Mouse (Mus musculus): ENCODE data around the gene Gm20422. TPM values are rescaled to one million over a fixed set of nuclear protein-coding genes. Genes with fewer than 3 reads are reported as not detected.

The Gm20422 gene
- 1 to 10 TPM in 1 of 2 experiments, not detected in 1; 1.5 TPM for polyA plus RNA-seq (2017; shearing (Covaris generic))

DNA sequence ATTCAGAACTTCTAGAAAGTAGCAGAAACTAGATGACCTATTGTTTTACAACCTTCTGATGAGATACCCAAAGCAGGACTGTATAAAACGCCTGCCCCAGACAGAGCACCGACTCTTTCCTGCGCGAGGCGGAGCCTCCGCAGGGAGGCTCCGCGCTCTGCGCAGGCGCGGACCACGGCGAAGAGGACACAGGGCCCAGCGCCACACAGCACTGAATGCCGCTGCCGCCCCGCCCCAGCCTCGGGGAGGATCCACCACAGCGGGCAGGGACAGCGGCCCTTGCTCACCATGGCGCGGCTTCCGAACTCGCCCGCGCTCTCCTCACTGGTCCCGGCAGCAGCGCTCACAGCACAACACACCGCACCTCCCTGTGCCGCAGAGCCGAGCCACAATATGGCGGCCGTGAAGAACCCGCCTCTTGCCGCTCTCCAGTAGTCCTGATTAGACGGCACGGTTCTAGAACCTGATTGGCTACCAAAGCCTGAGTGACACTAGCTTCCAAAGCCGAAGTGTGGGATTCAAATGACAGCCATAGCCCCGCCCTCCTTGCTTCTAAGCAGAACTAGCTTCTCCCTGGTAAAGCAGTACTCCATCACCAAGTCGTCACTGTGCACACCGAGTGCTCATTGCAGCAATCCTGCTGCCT is at the start of gene Gm20422:
Gm20422 (minus strand) TSS at position 384 of the 646 bp plus-strand sequence.

DNA sequence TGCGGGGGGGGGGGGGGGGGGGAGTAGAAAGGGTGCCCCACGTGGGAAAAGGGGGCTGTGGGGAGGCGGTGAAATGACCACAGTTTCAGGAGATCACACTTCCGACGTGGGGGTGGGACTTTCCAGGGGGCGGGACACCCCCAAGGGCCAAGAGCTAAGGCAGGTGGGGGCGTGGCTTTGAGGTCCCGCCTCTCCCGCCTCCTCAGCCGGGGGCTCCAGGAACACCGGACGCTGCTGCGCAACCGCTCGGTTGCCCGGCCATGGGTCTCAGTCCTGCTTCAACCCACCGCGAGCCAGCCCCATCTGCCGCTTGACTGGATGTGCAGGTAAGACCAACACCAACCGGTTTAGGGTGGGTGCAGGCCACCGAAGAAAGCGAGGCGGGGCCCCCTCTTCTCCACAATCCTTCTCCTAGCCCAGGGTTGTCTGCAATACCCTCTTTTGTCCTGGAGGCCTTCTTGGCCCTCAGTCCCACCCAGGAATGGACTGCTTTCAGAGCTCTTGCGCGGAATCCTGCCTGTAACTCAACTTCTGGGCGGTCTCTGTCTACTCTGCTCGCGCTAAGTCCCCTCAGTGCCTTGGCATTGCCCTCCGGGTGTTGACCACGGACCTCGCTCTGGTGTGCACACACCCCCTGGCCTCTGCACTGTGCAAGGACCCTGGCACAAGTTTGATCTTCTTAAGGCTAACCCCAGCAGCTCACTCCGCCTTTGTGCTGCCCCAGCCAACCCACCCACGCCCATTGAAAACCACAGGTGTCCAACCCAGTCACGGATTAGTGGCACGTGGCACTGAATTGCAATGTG is 47.9 kb upstream of the Gm20422 start, which contains the start of gene Lpar2:
Lpar2 (plus strand) TSS at position 44 of the 806 bp plus-strand sequence.

DNA sequence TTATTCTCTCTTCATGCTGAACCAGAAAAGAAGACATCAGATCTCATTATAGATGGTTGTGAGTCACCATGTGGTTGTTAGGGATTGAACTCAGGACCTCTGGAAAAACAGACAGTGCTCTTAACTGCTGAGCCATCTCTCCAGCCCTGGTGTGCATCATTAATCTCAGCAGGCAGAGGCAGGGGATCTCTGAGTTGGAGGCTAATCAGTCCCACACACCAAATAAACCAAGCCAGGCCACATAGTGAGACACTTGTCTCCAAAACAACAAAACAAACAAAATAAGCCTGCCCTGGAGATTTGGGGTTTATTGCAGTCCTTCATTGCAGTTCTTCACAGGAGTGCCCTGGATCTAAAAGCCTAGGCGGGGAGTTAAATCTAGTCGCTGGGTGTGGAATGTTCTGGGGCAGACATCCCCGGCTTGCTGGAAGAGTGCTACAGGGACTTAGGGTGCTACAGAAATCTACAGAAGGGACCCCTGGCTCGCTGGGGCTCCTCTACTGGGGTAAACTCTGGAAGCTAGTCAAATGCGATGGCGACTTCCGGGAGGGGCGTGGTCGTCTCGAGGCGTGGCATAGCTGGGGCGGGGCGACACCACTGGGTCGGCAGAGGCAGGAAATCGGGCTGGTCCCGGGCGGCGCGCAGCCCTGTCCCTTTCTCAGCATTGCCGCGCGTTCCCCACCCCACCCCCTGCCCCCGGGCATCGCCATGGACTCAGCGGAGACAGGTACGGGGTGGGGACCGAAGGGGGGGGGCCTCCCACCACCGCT is 33.6 kb upstream of the Gm20422 start, which contains the start of gene Gmip:
Gmip (plus strand) TSS at position 586 of the 770 bp plus-strand sequence.

DNA sequence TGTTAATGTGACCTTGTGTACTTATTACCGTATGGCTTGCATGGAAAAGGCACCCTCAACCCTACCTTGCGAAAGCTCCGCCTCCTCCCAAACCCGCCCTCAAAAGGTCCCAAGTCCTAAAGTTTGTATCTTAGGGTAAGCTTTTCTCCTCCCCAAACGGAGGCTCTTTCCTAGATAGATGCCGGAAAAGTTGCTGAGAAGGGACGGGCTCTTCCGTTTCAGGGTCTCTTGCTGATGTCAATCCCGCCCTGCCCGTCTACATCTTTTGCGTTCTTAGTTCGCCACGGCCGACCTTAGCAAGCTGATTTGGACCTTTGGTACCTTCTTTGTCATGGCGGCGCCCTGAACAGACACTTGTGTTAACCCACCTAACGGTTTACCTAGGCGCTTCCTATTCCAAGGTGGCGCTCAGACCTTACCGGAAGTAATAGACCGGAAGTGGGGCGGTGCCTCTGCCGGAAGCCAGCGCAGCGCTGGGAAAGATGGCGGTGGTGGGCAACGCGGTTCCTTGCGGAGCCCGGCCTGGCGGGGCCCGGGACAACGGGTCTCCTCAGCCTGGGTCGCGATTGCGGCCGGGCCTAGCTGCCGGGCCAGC is 16.2 kb upstream of the Gm20422 start, which contains the start of the genes Atp13a1 and Zfp866:
Atp13a1 (plus strand) TSS at position 391 of the 595 bp plus-strand sequence.
Zfp866 (minus strand) TSS at position 406 of the 595 bp plus-strand sequence.

DNA sequence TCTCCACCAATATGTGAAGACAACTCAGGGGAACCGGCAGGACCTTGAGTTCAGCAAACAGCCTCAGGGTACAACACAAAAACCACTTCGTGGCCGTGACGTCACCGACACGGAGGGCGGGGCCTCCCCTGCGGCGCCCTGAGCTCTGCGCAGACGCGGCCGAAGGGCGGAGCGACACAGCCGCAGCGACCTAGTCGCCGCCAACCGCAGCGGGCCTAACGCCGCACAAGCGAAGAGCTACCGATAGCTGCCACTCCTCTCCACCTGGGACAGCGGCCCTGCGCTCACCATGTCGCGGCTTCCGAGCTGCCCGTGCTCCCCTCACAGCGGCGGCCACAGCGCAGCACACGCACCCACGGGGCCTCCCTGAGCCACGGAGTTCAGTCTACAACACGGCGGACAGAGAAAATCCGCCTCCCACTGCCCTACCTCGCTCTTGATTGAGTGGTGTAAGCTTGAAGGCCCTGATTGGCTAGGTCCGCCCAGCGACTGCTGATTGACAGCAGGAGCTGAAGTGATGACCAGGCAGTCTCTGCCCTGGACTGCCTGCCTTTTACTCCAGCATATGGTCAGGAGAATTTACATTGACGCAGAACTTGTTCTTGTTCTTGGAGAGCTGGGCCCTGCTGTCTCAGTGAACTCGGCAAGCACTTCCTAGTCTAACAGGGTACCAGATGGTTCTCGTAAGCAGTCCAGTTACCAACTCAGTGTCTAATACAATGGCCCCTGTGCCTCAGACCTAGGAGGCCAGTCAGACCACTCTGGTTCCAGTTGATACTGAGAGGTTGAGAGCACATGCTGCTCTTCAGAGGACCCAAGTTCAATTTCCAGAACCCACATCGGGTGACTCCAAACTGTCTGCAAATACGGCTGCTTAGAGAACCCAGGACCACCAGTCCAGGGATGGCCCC is 24.9 kb downstream of the Gm20422 start, which contains the start of gene Zfp963:
Zfp963 (minus strand) TSS at position 427 of the 911 bp plus-strand sequence.

DNA sequence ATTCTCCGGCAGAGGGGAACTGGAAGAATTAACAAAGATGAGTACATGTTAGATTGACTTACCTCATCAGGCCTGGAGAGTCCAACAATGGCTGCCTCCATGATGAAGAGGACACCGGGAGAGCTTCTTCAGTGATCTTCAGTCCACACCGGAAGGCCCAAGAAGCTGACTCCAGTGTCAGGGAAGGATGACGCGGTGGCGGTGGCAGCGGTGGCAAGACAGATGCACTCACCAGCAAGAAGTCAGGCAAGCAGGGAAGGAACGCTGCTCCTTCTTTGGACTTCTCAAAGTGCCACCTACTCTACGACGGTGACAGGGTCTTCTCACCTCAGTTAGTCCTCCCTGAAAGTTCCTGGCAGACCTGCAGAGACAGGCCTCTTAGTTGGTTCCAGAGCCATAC is 64.1 kb downstream of the Gm20422 start, which contains the start of gene Zfp869:
Zfp869 (minus strand) TSS at position 101 of the 400 bp plus-strand sequence.

Other genes starting within 250 kb of the Gm20422 start
- 10 to 100 TPM; 23.8 to 32.6 TPM for gene Zfp868, start 149.3 kb downstream of the Gm20422 start, polyA plus RNA-seq (2017; shearing (Covaris generic))
- gene Zfp964, start 120.4 kb downstream of the Gm20422 start, polyA plus RNA-seq (2017; shearing (Covaris generic)): under 1 TPM; 0.05 to 0.76 TPM
- 10 to 100 TPM; 43.9 to 46.1 TPM for gene Zfp869, start 64.2 kb downstream of the Gm20422 start, polyA plus RNA-seq (2017; shearing (Covaris generic))
- 1 to 10 TPM; 6.7 to 7.0 TPM for gene Zfp963, start 24.9 kb downstream of the Gm20422 start, polyA plus RNA-seq (2017; shearing (Covaris generic))
- gene Atp13a1, start 16.3 kb upstream of the Gm20422 start, polyA plus RNA-seq (2017; shearing (Covaris generic)): 10 to 100 TPM; 69.0 to 89.0 TPM
- gene Zfp866, start 16.3 kb upstream of the Gm20422 start, polyA plus RNA-seq (2017; shearing (Covaris generic)): 10 to 100 TPM; 26.1 to 26.9 TPM
- 100 to 1,000 TPM; 107 to 114 TPM for gene Gmip, start 33.8 kb upstream of the Gm20422 start, polyA plus RNA-seq (2017; shearing (Covaris generic))
- under 1 TPM; 0.37 to 0.45 TPM for gene Lpar2, start 47.5 kb upstream of the Gm20422 start, polyA plus RNA-seq (2017; shearing (Covaris generic))
- gene Pbx4, start 57.6 kb upstream of the Gm20422 start, polyA plus RNA-seq (2017; shearing (Covaris generic)): 10 to 100 TPM; 10.4 to 18.6 TPM
- under 1 TPM; 0.14 to 0.30 TPM for gene Cilp2, start 112.8 kb upstream of the Gm20422 start, polyA plus RNA-seq (2017; shearing (Covaris generic))
- 1 to 10 TPM; 3.7 to 5.4 TPM for gene Tssk6, start 127.3 kb upstream of the Gm20422 start, polyA plus RNA-seq (2017; shearing (Covaris generic))
- gene Ndufa13, start 127.7 kb upstream of the Gm20422 start, polyA plus RNA-seq (2017; shearing (Covaris generic)): 100 to 1,000 TPM; 207 TPM
- gene Yjefn3, start 127.8 kb upstream of the Gm20422 start, polyA plus RNA-seq (2017; shearing (Covaris generic)): 1 to 10 TPM in 1 of 2 experiments, under 1 TPM in 1; 0.80 to 3.1 TPM
- gene Gatad2a, start 221.5 kb upstream of the Gm20422 start, polyA plus RNA-seq (2017; shearing (Covaris generic)): 100 to 1,000 TPM in 1 of 2 experiments, 10 to 100 TPM in 1; 90.0 to 122 TPM